Mouse (Mus musculus) lung, embryonic 15.5 days (tissue): ENCODE results near the gene Snph. TPM values are rescaled to one million over a fixed set of nuclear protein-coding genes. Genes with fewer than 3 reads are reported as not detected.

Experiments used
- ATAC-seq: fragments of 200-750 bp; cut with Nextera tagmentation; 2 replicates; pipeline ENCODE4 v1.8.0; 2017; ENCODE audit warnings: moderate number of reproducible peaks, borderline replicate concordance; ENCODE audit not compliant: low FRiP score, low TSS enrichment; ENCODE audit errors: extremely low read depth
- H3K27ac ChIP-seq: fragments of 300-500 bp; sonication (generic); 2 replicates; pipeline ENCODE4 v1.5.1; 2015; ENCODE audit warnings: moderate library complexity, mild to moderate bottlenecking, inconsistent platforms
- H3K27me3 ChIP-seq: fragments of 300-500 bp; sonication (generic); 2 replicates; pipeline ENCODE4 v1.6.1; 2015; ENCODE audit warnings: inconsistent platforms
- H3K36me3 ChIP-seq: fragments of 300-500 bp; sonication (generic); 2 replicates; pipeline ENCODE4 v1.6.1; 2015; ENCODE audit warnings: inconsistent platforms
- H3K4me1 ChIP-seq: fragments of 300-500 bp; sonication (generic); 2 replicates; pipeline ENCODE4 v1.6.1; 2015; ENCODE audit warnings: inconsistent platforms
- H3K4me2 ChIP-seq: fragments of 300-500 bp; sonication (generic); 2 replicates; pipeline ENCODE4 v1.6.1; 2015; ENCODE audit warnings: inconsistent platforms, mild to moderate bottlenecking, moderate library complexity
- H3K4me3 ChIP-seq: fragments of 300-500 bp; sonication (generic); 2 replicates; pipeline ENCODE4 v1.5.1; 2015; ENCODE audit warnings: mild to moderate bottlenecking, inconsistent platforms
- H3K9ac ChIP-seq: fragments of 300-500 bp; sonication (generic); 2 replicates; pipeline ENCODE4 v1.6.1; 2015; ENCODE audit warnings: inconsistent platforms
- H3K9me3 ChIP-seq: fragments of 300-500 bp; sonication (generic); 2 replicates; pipeline ENCODE4 v1.6.1; 2016; ENCODE audit warnings: inconsistent platforms
- WGBS: fragments of 180-500 bp; shearing (Covaris S2); methylation state at CpG from one replicate; pipeline ENCODE4 v1.1.7; 2015; 5-methylcytosine and 5-hydroxymethylcytosine counted together
- polyA plus RNA-seq: library from polyadenylated mRNA; unstranded; fragments of >200 nt; fragmentation: Nextera tagmentation; extraction: Ambion mirVana; gene quantifications from 2 replicates; pipeline ENCODE4 v1.2.1, GENCODE M21; 2015

Snph gene
- polyA plus RNA-seq, 1 experiment from 2014 or later = 0.64 TPM

DNA sequence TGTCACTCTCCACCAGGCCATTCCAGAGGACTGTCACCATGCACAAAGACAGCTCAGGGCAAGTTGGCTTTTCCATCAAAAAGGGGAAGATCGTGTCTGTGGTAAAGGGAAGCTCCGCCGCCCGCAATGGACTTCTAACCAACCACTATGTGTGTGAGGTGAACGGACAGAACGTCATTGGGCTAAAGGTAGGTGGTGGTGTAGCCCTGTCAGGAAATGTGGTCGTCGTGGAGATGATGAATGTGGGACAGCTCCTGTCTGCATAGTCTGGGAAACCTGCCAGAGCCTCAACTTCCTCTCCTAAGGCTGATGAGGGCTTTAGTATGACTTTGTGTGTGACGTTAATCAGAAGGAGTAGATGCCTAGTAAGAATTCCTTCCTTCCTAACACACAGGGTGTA lies 45.1 kb downstream of the Snph start:
- Histone ChIP-seq H3K4me2 (no peak overlapping the region), H3K27ac (no peak overlapping the region), H3K9ac (no peak overlapping the region), H3K4me1 (no peaks in the 10 kb centered on the region), H3K4me3 (no peak overlapping the region), H3K36me3 (no peaks in the 10 kb centered on the region), H3K9me3 (no peaks in the 10 kb centered on the region), H3K27me3 (no peaks in the 10 kb centered on the region)
- WGBS = 52% methylated on average over 9 of the region's 9 CpGs
- ATAC-seq = no peak

DNA sequence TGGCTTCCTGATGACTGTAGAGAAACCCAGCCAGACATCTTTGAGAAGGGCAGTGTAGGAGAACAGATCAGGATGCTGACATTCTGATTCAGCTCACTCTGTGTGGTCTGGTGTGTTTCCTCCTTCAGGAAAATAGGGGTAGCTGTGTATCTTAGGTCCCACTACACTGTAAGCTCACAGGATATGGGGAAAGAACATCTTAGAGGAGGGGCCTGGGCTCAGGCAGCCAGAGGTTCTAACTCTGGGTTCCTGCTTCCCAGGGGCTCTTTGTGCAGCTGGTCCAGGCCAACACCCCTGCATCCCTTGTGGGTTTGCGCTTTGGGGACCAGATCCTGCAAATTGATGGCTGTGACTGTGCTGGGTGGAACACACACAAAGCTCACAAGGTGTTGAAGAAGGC lies 45.6 kb downstream of the Snph start:
- H3K4me2 ChIP-seq = no peak overlapping the region
- no peaks in the 10 kb centered on the region for H3K36me3 ChIP-seq
- no peak for ATAC-seq
- no peaks in the 10 kb centered on the region for H3K27me3 ChIP-seq
- no peak overlapping the region for H3K4me3 ChIP-seq
- 83% methylated on average over 1 of the region's 1 CpGs for WGBS
- H3K27ac ChIP-seq = no peak overlapping the region
- no peak overlapping the region for H3K9ac ChIP-seq
- H3K9me3 ChIP-seq = no peaks in the 10 kb centered on the region
- no peaks in the 10 kb centered on the region for H3K4me1 ChIP-seq

GRCm38 (mm10) chr2:151585934-151586333 lies 46.5 kb downstream of the Snph start:
- no peak for ATAC-seq
- WGBS = 26% methylated on average over 3 of the region's 3 CpGs

DNA sequence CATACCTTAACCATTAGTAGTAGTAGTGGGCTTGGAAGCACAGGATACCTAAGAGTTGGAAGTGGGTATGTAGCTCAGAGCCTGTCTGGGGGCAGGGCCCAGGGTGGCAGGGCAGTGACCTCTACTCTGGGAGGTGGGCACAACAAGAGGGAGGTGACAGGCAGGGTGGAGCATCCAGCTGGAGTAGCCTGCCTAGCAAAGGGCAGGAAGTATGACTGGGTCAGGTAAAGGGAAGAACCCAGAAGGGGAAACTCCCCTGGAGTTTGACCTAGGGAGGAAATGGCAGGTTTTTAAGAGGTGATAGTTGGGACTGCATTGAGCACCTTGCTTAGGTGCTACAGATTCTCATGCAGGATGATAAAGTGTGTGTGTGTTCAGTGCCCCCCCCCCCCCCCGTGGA lies 51.4 kb downstream of the Snph start:
- H3K4me3 ChIP-seq = no peak overlapping the region
- no peaks in the 10 kb centered on the region for H3K36me3 ChIP-seq
- no peaks in the 10 kb centered on the region for H3K27me3 ChIP-seq
- no peak overlapping the region for H3K27ac ChIP-seq
- H3K9ac ChIP-seq = no peak overlapping the region
- H3K9me3 ChIP-seq = no peaks in the 10 kb centered on the region
- no peak overlapping the region for H3K4me2 ChIP-seq
- peaks cover 5% of the 10 kb centered on the region for H3K4me1 ChIP-seq
- ATAC-seq = no peak
- WGBS = 25% methylated on average over 1 of the region's 1 CpGs

More at GRCm38 (mm10) chr2:151585934-151586333, 46.5 kb downstream of the Snph start:
- H3K9ac ChIP-seq = no peak overlapping the region
- H3K27me3 ChIP-seq = no peaks in the 10 kb centered on the region
- no peaks in the 10 kb centered on the region for H3K4me1 ChIP-seq
- H3K27ac ChIP-seq = no peak overlapping the region
- H3K4me3 ChIP-seq = no peak overlapping the region
- H3K36me3 ChIP-seq = no peaks in the 10 kb centered on the region
- no peaks in the 10 kb centered on the region for H3K9me3 ChIP-seq
- no peak overlapping the region for H3K4me2 ChIP-seq

DNA sequence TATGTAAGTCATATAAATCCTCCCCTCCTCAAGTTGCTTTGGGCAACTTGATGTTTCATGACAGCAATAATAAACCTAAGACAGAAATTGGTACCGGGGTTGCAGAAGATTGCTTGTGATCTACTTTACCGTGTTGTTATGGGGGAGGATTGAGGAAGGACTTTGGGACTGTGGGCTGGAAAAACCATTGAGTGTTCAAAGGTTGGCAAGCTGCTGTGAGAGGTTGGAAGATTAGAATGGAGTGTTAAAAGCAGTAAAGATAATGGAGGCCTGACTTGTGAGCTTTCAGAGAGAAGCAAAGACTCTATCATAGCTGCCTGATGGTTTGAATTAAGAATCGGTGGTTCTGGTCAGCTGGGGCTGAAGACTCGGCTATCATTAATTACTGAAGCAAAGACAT lies 53.2 kb downstream of the Snph start:
- H3K9ac ChIP-seq = no peak overlapping the region
- no peak for ATAC-seq
- whole genome bisulfite sequencing = 71% methylated on average over 4 of the region's 4 CpGs
- no peaks in the 10 kb centered on the region for H3K9me3 ChIP-seq
- H3K4me2 ChIP-seq = no peak overlapping the region
- no peaks in the 10 kb centered on the region for H3K36me3 ChIP-seq
- peaks cover 13% of the 10 kb centered on the region for H3K4me1 ChIP-seq
- no peak overlapping the region for H3K4me3 ChIP-seq
- no peak overlapping the region for H3K27ac ChIP-seq
- no peaks in the 10 kb centered on the region for H3K27me3 ChIP-seq

GRCm38 (mm10) chr2:151575699-151576389 lies 56.5 kb downstream of the Snph start:
- no peaks in the 10 kb centered on the region for H3K36me3 ChIP-seq
- peak; percentile 82 for ATAC-seq
- peak overlapping the region; percentile 42 for H3K4me3 ChIP-seq
- 1% methylated on average over 38 of the region's 38 CpGs for WGBS
- H3K4me1 ChIP-seq = peaks cover 13% of the 10 kb centered on the region
- no peaks in the 10 kb centered on the region for H3K27me3 ChIP-seq
- peak overlapping the region; percentile 85 for H3K4me2 ChIP-seq
- H3K9ac ChIP-seq = peak overlapping the region; percentile 36
- H3K27ac ChIP-seq = peak overlapping the region; percentile 67
- H3K9me3 ChIP-seq = no peaks in the 10 kb centered on the region

GRCm38 (mm10) chr2:151575119-151575698 lies 57.2 kb downstream of the Snph start:
- Histone ChIP-seq H3K4me3 (peak overlapping the region; percentile 42), H3K4me2 (peak overlapping the region; percentile 85), H3K27me3 (no peaks in the 10 kb centered on the region), H3K27ac (peak overlapping the region; percentile 67), H3K36me3 (no peaks in the 10 kb centered on the region), H3K9ac (no peak overlapping the region; the same call in 1 of the 2 replicates), H3K4me1 (peaks cover 13% of the 10 kb centered on the region), H3K9me3 (no peaks in the 10 kb centered on the region)
- WGBS = 30% methylated on average over 7 of the region's 7 CpGs
- ATAC-seq = peak; percentile 58; the same call in 1 of the 2 replicates

DNA sequence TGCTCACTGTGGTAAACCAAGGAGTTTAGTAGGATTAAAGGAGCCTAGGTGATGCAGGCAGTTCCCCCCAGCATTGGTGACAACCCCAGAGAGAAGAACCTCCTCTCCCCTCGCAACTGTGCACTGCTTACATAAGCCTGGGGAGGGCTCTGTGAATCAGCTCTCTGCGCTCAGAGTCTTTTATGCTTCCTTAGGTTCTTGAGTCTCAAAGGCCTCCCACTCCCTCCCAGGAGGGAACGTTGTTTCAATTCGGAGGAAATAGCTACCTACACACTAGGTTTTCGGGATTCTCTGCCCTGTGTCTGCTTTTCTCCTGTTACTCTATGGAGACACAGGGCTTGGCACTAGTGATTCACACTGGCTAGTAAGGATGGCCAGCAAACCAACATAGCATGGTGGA lies 57.8 kb downstream of the Snph start:
- WGBS = 69% methylated on average over 5 of the region's 5 CpGs
- H3K9ac ChIP-seq = no peak overlapping the region
- no peak overlapping the region for H3K27ac ChIP-seq

DNA sequence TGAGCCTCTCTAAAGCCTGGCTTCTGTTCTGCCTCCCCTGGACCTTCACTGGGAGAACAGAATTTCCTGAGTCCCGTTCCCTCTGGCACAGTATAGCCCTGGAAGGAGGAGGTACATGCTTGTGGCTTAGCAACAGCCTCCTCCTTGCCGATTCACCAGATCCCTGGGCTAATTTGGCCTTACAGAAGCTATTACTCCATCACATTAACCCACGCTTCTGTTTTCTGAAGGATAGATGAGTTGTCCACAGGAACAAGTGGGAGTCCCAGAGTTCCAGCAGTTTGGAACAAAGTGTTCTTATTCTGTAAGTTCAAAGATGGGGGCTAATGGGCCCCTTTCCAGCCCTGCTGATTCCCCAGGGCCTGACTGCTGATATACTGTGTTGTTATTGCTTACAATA lies 58.7 kb downstream of the Snph start:
- H3K27me3 ChIP-seq = no peaks in the 10 kb centered on the region
- no peaks in the 10 kb centered on the region for H3K36me3 ChIP-seq
- no peaks in the 10 kb centered on the region for H3K9me3 ChIP-seq
- 77% methylated on average over 3 of the region's 3 CpGs for WGBS
- no peak overlapping the region for H3K4me2 ChIP-seq
- ATAC-seq = no peak
- no peak overlapping the region for H3K27ac ChIP-seq
- no peak overlapping the region for H3K9ac ChIP-seq
- H3K4me3 ChIP-seq = no peak overlapping the region
- peaks cover 13% of the 10 kb centered on the region for H3K4me1 ChIP-seq

More for the DNA sequence above, 57.8 kb downstream of the Snph start:
- H3K36me3 ChIP-seq = no peaks in the 10 kb centered on the region
- no peak overlapping the region for H3K4me2 ChIP-seq
- no peak overlapping the region for H3K4me3 ChIP-seq
- H3K9me3 ChIP-seq = no peaks in the 10 kb centered on the region
- H3K4me1 ChIP-seq = peaks cover 13% of the 10 kb centered on the region
- no peaks in the 10 kb centered on the region for H3K27me3 ChIP-seq
- no peak for ATAC-seq

DNA sequence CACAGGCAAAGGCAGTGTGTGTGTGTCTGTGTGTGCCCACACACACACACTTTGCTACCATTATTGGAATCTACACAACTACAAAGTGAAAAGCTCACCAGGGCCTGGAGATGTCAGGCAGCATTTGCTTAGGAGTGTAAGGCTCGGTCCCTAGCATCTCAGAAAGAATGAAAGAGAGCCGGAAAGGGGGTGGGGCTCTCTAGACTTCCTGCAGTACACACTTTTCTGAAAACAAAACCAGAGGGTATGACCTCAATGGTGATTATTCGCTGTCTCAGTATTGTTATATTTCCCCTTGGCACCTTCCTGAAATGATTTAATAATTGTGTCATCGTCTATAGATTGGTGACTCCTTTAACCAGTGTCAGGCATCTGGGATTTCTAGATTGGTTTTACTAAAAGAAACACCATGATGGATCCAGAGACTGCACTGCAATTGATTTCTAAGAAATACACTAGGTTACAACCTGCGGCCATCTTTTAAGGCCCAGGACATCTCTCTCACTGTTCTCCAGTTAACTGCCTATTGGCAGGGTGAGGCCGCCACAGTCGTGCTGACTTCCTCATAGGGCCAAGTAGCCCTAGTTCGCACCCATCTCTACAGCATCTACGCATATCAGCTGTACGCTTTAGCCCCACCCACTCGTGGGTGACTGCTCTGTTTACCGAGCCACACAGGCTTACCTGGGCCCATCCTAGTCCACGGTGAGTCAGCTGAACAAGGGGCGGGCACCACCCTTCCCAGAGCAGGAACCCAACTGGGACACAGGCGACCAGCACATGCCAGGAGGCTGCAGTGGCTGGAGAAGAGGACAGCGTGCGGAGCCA lies 60.3 kb downstream of the Snph start, which contains the start of gene Sdcbp2:
Gene Sdcbp2, plus strand, starts transcription at position 750 of the 828 bp plus-strand sequence.
- H3K9ac ChIP-seq = no peak within 1 kb of the TSS
- H3K27ac ChIP-seq = no peak within 1 kb of the TSS
- 61% methylated on average over 17 of the region's 17 CpGs for WGBS
- no peaks in the 10 kb centered on the region for H3K36me3 ChIP-seq
- H3K27me3 ChIP-seq = no peaks in the 10 kb centered on the region
- no peaks in the 10 kb centered on the region for H3K9me3 ChIP-seq
- no peak within 1 kb of the TSS for H3K4me2 ChIP-seq
- peaks cover 13% of the 10 kb centered on the region for H3K4me1 ChIP-seq
- no peak for ATAC-seq
- H3K4me3 ChIP-seq = no peak within 1 kb of the TSS

DNA sequence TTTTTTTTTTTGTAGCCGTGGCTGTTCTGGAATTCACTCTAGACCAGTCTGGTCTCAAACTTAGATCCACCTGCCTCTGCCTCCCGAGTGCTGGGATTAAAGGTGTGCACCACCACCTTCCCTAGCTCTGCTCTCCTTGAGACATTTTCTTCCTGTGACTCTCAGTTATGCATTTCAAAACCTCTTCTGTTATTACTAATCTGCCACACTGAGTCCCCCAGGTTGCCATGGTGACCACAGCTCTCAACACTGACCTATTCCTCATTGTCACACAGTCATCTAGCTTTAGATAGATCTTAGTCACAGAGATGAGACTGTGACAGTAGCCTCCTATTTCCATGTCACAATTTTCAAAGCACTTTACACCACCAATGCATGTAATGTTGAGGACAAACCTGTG lies 62.9 kb downstream of the Snph start:
- H3K9me3 ChIP-seq = no peaks in the 10 kb centered on the region
- peaks cover under 1% of the 10 kb centered on the region; the same call in 1 of the 2 replicates for H3K36me3 ChIP-seq
- no peaks in the 10 kb centered on the region for H3K27me3 ChIP-seq
- ATAC-seq = no peak
- H3K4me2 ChIP-seq = no peak overlapping the region
- no peak overlapping the region for H3K4me3 ChIP-seq
- WGBS = 71% methylated on average over 2 of the region's 2 CpGs
- H3K27ac ChIP-seq = no peak overlapping the region
- H3K9ac ChIP-seq = no peak overlapping the region
- no peaks in the 10 kb centered on the region for H3K4me1 ChIP-seq

DNA sequence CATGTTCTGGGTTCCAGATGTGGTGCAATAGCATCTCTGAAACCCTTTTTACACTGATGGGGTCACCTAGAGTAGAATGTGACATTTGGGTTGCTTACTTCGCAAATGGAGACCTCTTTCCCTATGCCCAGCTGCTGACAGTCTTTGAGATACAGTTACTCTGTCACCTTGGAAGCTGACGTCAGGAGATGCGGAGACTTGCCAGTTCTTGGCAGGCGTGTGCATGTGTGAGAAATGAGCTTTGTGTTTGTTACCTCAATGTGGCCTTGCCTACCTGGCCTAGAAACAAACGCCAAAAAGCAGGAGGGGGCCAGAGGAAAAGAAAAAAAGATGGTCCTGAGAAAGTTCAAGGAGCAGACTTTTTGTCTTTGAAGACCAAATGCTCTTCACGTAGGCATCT lies 65.5 kb downstream of the Snph start:
- ATAC-seq = no peak
- H3K4me1 ChIP-seq = no peaks in the 10 kb centered on the region
- no peak overlapping the region for H3K4me2 ChIP-seq
- H3K9me3 ChIP-seq = no peaks in the 10 kb centered on the region
- H3K4me3 ChIP-seq = no peak overlapping the region
- H3K9ac ChIP-seq = no peak overlapping the region
- H3K27ac ChIP-seq = no peak overlapping the region
- H3K27me3 ChIP-seq = no peaks in the 10 kb centered on the region
- WGBS = 78% methylated on average over 6 of the region's 6 CpGs
- H3K36me3 ChIP-seq = peaks cover 19% of the 10 kb centered on the region
